Mouse (Mus musculus): ENCODE measurements around the gene Evc2. TPM values are rescaled to one million over a fixed set of nuclear protein-coding genes. Genes with fewer than 3 reads are reported as not detected.

The Evc2 gene
- polyA plus RNA-seq, 1 experiment, result 15.6 TPM

GRCm38 (mm10) chr5:37330449-37331132 lies 7.7 kb upstream of the Evc2 start:
- H3K79me3 ChIP-seq (ENCODE audit: low read depth), result no peaks in the 10 kb centered on the region

GRCm38 (mm10) chr5:37331133-37331505 lies 7.2 kb upstream of the Evc2 start:
- TF ChIP-seq MYOD1 (IDR thresholded peaks at IDR 0.05; ENCODE audit: control insufficient read depth, insufficient read length, low read depth) (no peak), MAX (IDR thresholded peaks at IDR 0.05) (no peak), CTCF (IDR thresholded peaks at IDR 0.05; ENCODE audit: control insufficient read depth, insufficient read depth, insufficient read length) (no peak), FOSL1 (IDR thresholded peaks at IDR 0.05; ENCODE audit: insufficient read depth, low read length, poor library complexity, severe bottlenecking) (no peak), USF1 (IDR thresholded peaks at IDR 0.05; ENCODE audit: low read depth) (no peak), CEBPB (IDR thresholded peaks at IDR 0.05; ENCODE audit: low read depth) (no peak)
- Histone ChIP-seq H3K36me3 (ENCODE audit: control insufficient read depth, insufficient read depth) (no peaks in the 10 kb centered on the region), H3K79me3 (ENCODE audit: low read depth) (no peaks in the 10 kb centered on the region)

More at GRCm38 (mm10) chr5:37330449-37331132, 7.7 kb upstream of the Evc2 start:
- Histone ChIP-seq H3K27me3 (ENCODE audit: control insufficient read depth, insufficient read depth, insufficient read length) (no peaks in the 10 kb centered on the region), H3K4me3 (ENCODE audit: insufficient read depth, poor library complexity, severe bottlenecking) (no peak overlapping the region), H3ac (ENCODE audit: control insufficient read depth, insufficient read length, low read depth) (no peak overlapping the region), H3K79me2 (ENCODE audit: control insufficient read depth, insufficient read depth) (no peaks in the 10 kb centered on the region), H3K36me3 (ENCODE audit: control insufficient read depth, insufficient read depth) (no peaks in the 10 kb centered on the region)
- TF ChIP-seq MYOD1 (IDR thresholded peaks at IDR 0.05; ENCODE audit: control insufficient read depth, insufficient read length, low read depth) (no peak), USF1 (IDR thresholded peaks at IDR 0.05; ENCODE audit: low read depth) (no peak), CTCF (IDR thresholded peaks at IDR 0.05; ENCODE audit: control insufficient read depth, insufficient read depth, insufficient read length) (no peak), FOSL1 (IDR thresholded peaks at IDR 0.05; ENCODE audit: insufficient read depth, low read length, poor library complexity, severe bottlenecking) (no peak), CEBPB (IDR thresholded peaks at IDR 0.05; ENCODE audit: low read depth) (no peak)

GRCm38 (mm10) chr5:37332066-37332465 lies 6.2 kb upstream of the Evc2 start:
- Histone ChIP-seq H3K27me3 (ENCODE audit: control insufficient read depth, insufficient read depth, insufficient read length) (no peaks in the 10 kb centered on the region), H3ac (ENCODE audit: control insufficient read depth, insufficient read length, low read depth) (no peak overlapping the region), H3K4me3 (ENCODE audit: insufficient read depth, poor library complexity, severe bottlenecking) (no peak overlapping the region), H3K79me2 (ENCODE audit: control insufficient read depth, insufficient read depth) (no peaks in the 10 kb centered on the region), H3K36me3 (ENCODE audit: control insufficient read depth, insufficient read depth) (no peaks in the 10 kb centered on the region), H3K79me3 (ENCODE audit: low read depth) (no peaks in the 10 kb centered on the region)
- TF ChIP-seq MYOD1 (IDR thresholded peaks at IDR 0.05; ENCODE audit: control insufficient read depth, insufficient read length, low read depth) (no peak), CTCF (IDR thresholded peaks at IDR 0.05; ENCODE audit: control insufficient read depth, insufficient read depth, insufficient read length) (no peak)

More at GRCm38 (mm10) chr5:37331133-37331505, 7.2 kb upstream of the Evc2 start:
- no peak overlapping the region for H3K4me3 ChIP-seq (ENCODE audit: insufficient read depth, poor library complexity, severe bottlenecking)
- no peaks in the 10 kb centered on the region for H3K79me2 ChIP-seq (ENCODE audit: control insufficient read depth, insufficient read depth)
- no peaks in the 10 kb centered on the region for H3K27me3 ChIP-seq (ENCODE audit: control insufficient read depth, insufficient read depth, insufficient read length)
- no peak overlapping the region for H3ac ChIP-seq (ENCODE audit: control insufficient read depth, insufficient read length, low read depth)

GRCm38 (mm10) chr5:37335061-37335460 lies 3.2 kb upstream of the Evc2 start:
- H3K27me3 ChIP-seq (ENCODE audit: control insufficient read depth, insufficient read depth, insufficient read length), result no peaks in the 10 kb centered on the region
- no peaks in the 10 kb centered on the region for H3K36me3 ChIP-seq (ENCODE audit: control insufficient read depth, insufficient read depth)
- no peak overlapping the region for H3ac ChIP-seq (ENCODE audit: control insufficient read depth, insufficient read length, low read depth)
- peaks cover 17% of the 10 kb centered on the region for H3K79me2 ChIP-seq (ENCODE audit: control insufficient read depth, insufficient read depth)
- no peaks in the 10 kb centered on the region for H3K79me3 ChIP-seq (ENCODE audit: low read depth)
- H3K4me3 ChIP-seq (ENCODE audit: insufficient read depth, poor library complexity, severe bottlenecking), result no peak overlapping the region
- TF ChIP-seq FOSL1 (IDR thresholded peaks at IDR 0.05; ENCODE audit: insufficient read depth, low read length, poor library complexity, severe bottlenecking), result no peak
- TF ChIP-seq CEBPB (IDR thresholded peaks at IDR 0.05; ENCODE audit: low read depth), result no peak
- no peak for TF ChIP-seq CTCF (IDR thresholded peaks at IDR 0.05; ENCODE audit: control insufficient read depth, insufficient read depth, insufficient read length)
- no peak for TF ChIP-seq MYOD1 (IDR thresholded peaks at IDR 0.05; ENCODE audit: control insufficient read depth, insufficient read length, low read depth)
- TF ChIP-seq MYOG (IDR thresholded peaks at IDR 0.05; ENCODE audit: control insufficient read depth, extremely low read depth, insufficient read length), result no peak
- TF ChIP-seq USF1 (IDR thresholded peaks at IDR 0.05; ENCODE audit: low read depth), result no peak
- no peak for TF ChIP-seq MAX (IDR thresholded peaks at IDR 0.05)

- no peaks in the 10 kb centered on the region for H3K27me3 ChIP-seq (ENCODE audit: control insufficient read depth, insufficient read depth, insufficient read length)
- no peak for TF ChIP-seq CEBPB (IDR thresholded peaks at IDR 0.05; ENCODE audit: low read depth)
- TF ChIP-seq MAX (IDR thresholded peaks at IDR 0.05), result no peak
- no peak for TF ChIP-seq MYOD1 (IDR thresholded peaks at IDR 0.05; ENCODE audit: control insufficient read depth, insufficient read length, low read depth)
- no peak for TF ChIP-seq FOSL1 (IDR thresholded peaks at IDR 0.05; ENCODE audit: insufficient read depth, low read length, poor library complexity, severe bottlenecking)
- TF ChIP-seq USF1 (IDR thresholded peaks at IDR 0.05; ENCODE audit: low read depth), result no peak
- TF ChIP-seq MYOG (IDR thresholded peaks at IDR 0.05; ENCODE audit: control insufficient read depth, extremely low read depth, insufficient read length), result no peak
- no peak for TF ChIP-seq CTCF (IDR thresholded peaks at IDR 0.05; ENCODE audit: control insufficient read depth, insufficient read depth, insufficient read length)
- no peaks in the 10 kb centered on the region for H3K79me3 ChIP-seq (ENCODE audit: low read depth)
- peak within 1 kb of the TSS; percentile 34 for H3K4me3 ChIP-seq (ENCODE audit: insufficient read depth, poor library complexity, severe bottlenecking)
- H3K36me3 ChIP-seq (ENCODE audit: control insufficient read depth, insufficient read depth), result no peaks in the 10 kb centered on the region
- peaks cover 17% of the 10 kb centered on the region for H3K79me2 ChIP-seq (ENCODE audit: control insufficient read depth, insufficient read depth)
- H3ac ChIP-seq (ENCODE audit: control insufficient read depth, insufficient read length, low read depth), result peak within 1 kb of the TSS; percentile 86
Measured at GRCm38 (mm10) chr5:37336485-37337105, 1.7 kb upstream of the Evc2 start, which contains the start of gene Evc. Gene Evc, minus strand, starts transcription at chr5:37336894.
